Mouse (Mus musculus): Measurements from ENCODE around the gene Top3b.
"Not testable (repeated sequence)": the region's sequence is repeated elsewhere in the genome, so short reads cannot be mapped to it uniquely, and the experiment has no call there.

DNA sequence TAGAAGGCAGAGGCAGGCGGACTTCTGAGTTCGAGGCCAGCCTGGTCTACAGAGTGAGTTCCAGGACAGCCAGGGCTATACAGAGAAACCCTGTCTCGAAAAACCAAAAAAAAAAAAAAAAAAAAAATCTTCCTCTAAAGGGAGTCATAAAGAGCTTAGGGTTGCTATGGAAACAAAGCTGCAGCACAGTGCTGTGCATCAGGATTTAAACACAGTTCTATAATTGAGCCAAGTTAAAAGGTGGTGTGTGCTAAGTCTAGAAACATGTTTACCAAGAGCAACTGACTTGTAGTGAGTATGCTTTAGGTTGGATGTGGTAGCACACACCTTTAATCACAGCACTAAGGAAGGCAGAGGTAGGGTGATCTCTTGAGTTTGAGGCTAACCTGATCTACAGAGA lies 58.4 kb downstream of the Top3b start:
- TF ChIP-seq CTCF, EP300 (IDR thresholded peaks at IDR 0.05; ENCODE audit: low read depth): not testable (repeated sequence)

Data from liver, embryonic 14.5 days (tissue).